Comparison of ENCODE assay signal across 9 mouse cellular contexts in genomic region chr2:180786732-180787131, GRCm38 (mm10). TPM values are rescaled to one million over a fixed set of nuclear protein-coding genes. Genes with fewer than 3 reads are reported as not detected.
A peak's percentile ranks its signal among the peaks of the same experiment; 100 is the strongest.
DNase-seq lines count a peak whose midpoint lies in the region; ATAC-seq and TF ChIP-seq lines count a peak whose summit lies in the region.
"Had no signal": no experiment of that assay in that cellular context is flagged by ENCODE, and none has a peak within 500 bp of the region (broad histone marks: within the 10 kb centered on the region; RNA-seq: fewer than 3 reads in every experiment).

No protein-coding gene starts in this region.

- peaks cover 19% of the 10 kb centered on the region for H3K27me3 ChIP-seq in limb, embryonic 11.5 days (ENCODE audit: control insufficient read depth, insufficient read depth, low read length)
- H3K27me3 ChIP-seq in stomach, postnatal 0 days (ENCODE audit: control insufficient read depth, insufficient read depth, low read length) = 0 out of 2 replicates have a peak, but pooled peaks cover 3% of the 10 kb centered on the region

- ATAC-seq in cerebellum, adult (ENCODE audit: insufficient number of reproducible peaks, low FRiP score, low TSS enrichment) = no peak
- no peak for ATAC-seq in limb, embryonic 11.5 days (ENCODE audit: insufficient number of reproducible peaks, low FRiP score, low TSS enrichment, low read depth)
- ATAC-seq in stomach, postnatal 0 days (ENCODE audit: low FRiP score, low TSS enrichment) = no peak

- no peak overlapping the region for H3K4me3 ChIP-seq in limb, embryonic 11.5 days (ENCODE audit: low read depth, low read length)
- no peak overlapping the region for H3K4me3 ChIP-seq in stomach, postnatal 0 days (ENCODE audit: low read depth, low read length)

- TF ChIP-seq CTCF in stomach, postnatal 0 days (IDR thresholded peaks at IDR 0.05; ENCODE audit: low read depth) = peak; percentile 77

- no peaks in the 10 kb centered on the region for H3K4me1 ChIP-seq in limb, embryonic 11.5 days (ENCODE audit: control insufficient read depth, insufficient read depth, low read length)
- no peaks in the 10 kb centered on the region for H3K4me1 ChIP-seq in stomach, postnatal 0 days (replicated peaks; ENCODE audit: control insufficient read depth, insufficient read depth)

- no peaks in the 10 kb centered on the region for H3K36me3 ChIP-seq in limb, embryonic 11.5 days (ENCODE audit: control insufficient read depth, insufficient read depth, low read length)
- H3K36me3 ChIP-seq in stomach, postnatal 0 days (ENCODE audit: control insufficient read depth, insufficient read depth, low read length) = no peaks in the 10 kb centered on the region

- no peaks in the 10 kb centered on the region for H3K9me3 ChIP-seq in limb, embryonic 11.5 days (ENCODE audit: control insufficient read depth, low read length)
- no peaks in the 10 kb centered on the region for H3K9me3 ChIP-seq in stomach, postnatal 0 days (ENCODE audit: control insufficient read depth, low read length)

- no peak overlapping the region for H3K9ac ChIP-seq in limb, embryonic 11.5 days (ENCODE audit: low read length)
- no peak overlapping the region for H3K9ac ChIP-seq in stomach, postnatal 0 days (ENCODE audit: low read length)

- peak; percentile 61 for DNase-seq in cerebellum, adult 11 months
- DNase-seq in layer of hippocampus, adult 11-12 months (ENCODE audit: low spot score) = peak; percentile 53
- no peak for DNase-seq in layer of hippocampus, adult 9-11 months
- peak; percentile 73 for DNase-seq in CD4-positive, CD25-positive, alpha-beta regulatory T cell, adult 2 months (ENCODE audit: low read depth, low spot score)
- DNase-seq in c-Kit-positive CD71-positive TER-119-negative erythroid progenitor cells, embryonic 14.5 days (ENCODE audit: low read depth) = peak; percentile 25
- peak; percentile 52 for DNase-seq in limb, embryonic 11.5 days (ENCODE audit: low spot score)
- DNase-seq in stomach, postnatal 0 days (ENCODE audit: low spot score) = peak; percentile 51

- no peak overlapping the region for H3K27ac ChIP-seq in limb, embryonic 11.5 days (replicated peaks; ENCODE audit: low read depth, low read length)
- H3K27ac ChIP-seq in stomach, postnatal 0 days (replicated peaks) = no peak overlapping the region

- no peak for TF ChIP-seq EP300 in stomach, postnatal 0 days (optimal IDR thresholded peaks at IDR 0.05)

- H3K4me2 ChIP-seq in limb, embryonic 11.5 days (ENCODE audit: low read depth, severe bottlenecking) = no peak overlapping the region
- no peak overlapping the region for H3K4me2 ChIP-seq in stomach, postnatal 0 days (replicated peaks; ENCODE audit: low read depth)

RNA-seq across cellular contexts. Expression of gene Bhlhe23, which starts 10.0 kb away (rescaled TPM):
- not detected in 2 replicates for polyA plus RNA-seq in limb, embryonic 11.5 days (2014; fragmentation: Nextera tagmentation; extraction: Ambion mirVana)
- polyA plus RNA-seq in stomach, postnatal 0 days (2015; fragmentation: Nextera tagmentation; extraction: Ambion mirVana) = not detected in 2 replicates
- polyA plus RNA-seq: lung, embryonic 16.5 days had no signal
